Comparison of ENCODE assay signal across 14 mouse cellular contexts in genomic region chr15:12135368-12135767, GRCm38 (mm10). TPM values are rescaled to one million over a fixed set of nuclear protein-coding genes. Genes with fewer than 3 reads are reported as not detected.
DNase-seq lines count a peak whose midpoint lies in the region; ATAC-seq lines count a peak whose summit lies in the region.
"Had no signal": no experiment of that assay in that cellular context is flagged by ENCODE, and none has a peak within 500 bp of the region (broad histone marks: within the 10 kb centered on the region; RNA-seq: fewer than 3 reads in every experiment).

No protein-coding gene starts in this region.

- H3K9me3 ChIP-seq in intestine, embryonic 15.5 days, result no peaks in the 10 kb centered on the region
- no peaks in the 10 kb centered on the region for H3K9me3 ChIP-seq in midbrain, embryonic 16.5 days (replicated peaks; ENCODE audit: control insufficient read depth, low read length, poor library complexity, severe bottlenecking)
- H3K9me3 ChIP-seq: limb, embryonic 13.5 days; neural tube, embryonic 12.5 days had no signal

- 41% methylated on average over 3 of the region's 3 CpGs for WGBS in intestine, embryonic 15.5 days
- WGBS in midbrain, embryonic 16.5 days, result 70% methylated on average over 3 of the region's 3 CpGs

- peaks cover 9% of the 10 kb centered on the region for H3K36me3 ChIP-seq in intestine, embryonic 15.5 days
- peaks cover 5% of the 10 kb centered on the region for H3K36me3 ChIP-seq in midbrain, embryonic 16.5 days (ENCODE audit: control insufficient read depth, insufficient read depth, low read length)

- peak; percentile 66; the same call in 1 of the 2 replicates for ATAC-seq in intestine, embryonic 15.5 days
- ATAC-seq in midbrain, embryonic 16.5 days, result no peak

- H3K9ac ChIP-seq in intestine, embryonic 15.5 days, result no peak overlapping the region
- H3K9ac ChIP-seq in midbrain, embryonic 16.5 days (ENCODE audit: low read depth, low read length), result no peak overlapping the region
- H3K9ac ChIP-seq: limb, embryonic 13.5 days; neural tube, embryonic 12.5 days had no signal

- H3K4me2 ChIP-seq in intestine, embryonic 15.5 days (replicated peaks), result no peak overlapping the region
- H3K4me2 ChIP-seq in midbrain, embryonic 16.5 days (ENCODE audit: low read length), result no peak overlapping the region
- H3K4me2 ChIP-seq: limb, embryonic 13.5 days; midbrain, embryonic 11.5 days; neural tube, embryonic 12.5 days had no signal

- no peaks in the 10 kb centered on the region for H3K4me1 ChIP-seq in intestine, embryonic 15.5 days (replicated peaks)
- H3K4me1 ChIP-seq in midbrain, embryonic 16.5 days (ENCODE audit: control insufficient read depth, insufficient read depth, low read length), result no peaks in the 10 kb centered on the region
- H3K4me1 ChIP-seq: neural tube, embryonic 12.5 days had no signal

- no peak overlapping the region for H3K4me3 ChIP-seq in intestine, embryonic 15.5 days (replicated peaks)
- H3K4me3 ChIP-seq in midbrain, embryonic 16.5 days (ENCODE audit: low read depth, low read length), result no peak overlapping the region
- H3K4me3 ChIP-seq: limb, embryonic 13.5 days; neural tube, embryonic 12.5 days had no signal

- intact Hi-C loops in heart, postnatal 25 days (cut with DNase I), result no loop called here

- peak; percentile 9 for DNase-seq in adrenal gland, postnatal 14 days
- no peak for DNase-seq in adrenal gland, postnatal 4 days (ENCODE audit: low spot score in 2 of 2)
- DNase-seq in heart, adult 18-20 months, result peak; percentile 48 to 58
- no peak for DNase-seq in heart, postnatal 25 days (ENCODE audit: low spot score)
- peak; percentile 67 for DNase-seq in cerebellum, adult 9-10 months
- no peak for DNase-seq in B cell, adult 2 months
- DNase-seq: adrenal gland, adult 8-10 months; kidney, adult 8-10 months; lung, adult 2 months had no signal

- no peak overlapping the region for H3K27ac ChIP-seq in intestine, embryonic 15.5 days
- H3K27ac ChIP-seq in midbrain, embryonic 16.5 days (ENCODE audit: low read length), result no peak overlapping the region
- H3K27ac ChIP-seq: limb, embryonic 13.5 days; neural tube, embryonic 12.5 days had no signal

- no peaks in the 10 kb centered on the region for H3K27me3 ChIP-seq in intestine, embryonic 15.5 days (replicated peaks)
- H3K27me3 ChIP-seq in midbrain, embryonic 16.5 days (ENCODE audit: control insufficient read depth, insufficient read depth, low read depth, low read length), result no peaks in the 10 kb centered on the region
- H3K27me3 ChIP-seq: limb, embryonic 13.5 days; neural tube, embryonic 12.5 days had no signal

RNA-seq across cellular contexts. Expression of gene Zfr, which starts 17.7 kb away (rescaled TPM):
- 155 and 170 TPM in 2 replicates for total RNA-seq in adrenal gland, postnatal 14 days (2021)
- 100 to 1,000 TPM; 180 to 189 TPM for total RNA-seq in adrenal gland, postnatal 4 days (2021)
- total RNA-seq in heart, adult 18-20 months (2021), result 10 to 100 TPM; 66.4 to 81.2 TPM
- total RNA-seq in heart, postnatal 25 days (2021), result 10 to 100 TPM; 79.9 to 87.0 TPM
- polyA plus RNA-seq in intestine, embryonic 15.5 days (2015; fragmentation: Nextera tagmentation; extraction: Ambion mirVana), result 94.3 and 95.4 TPM in 2 replicates
- 161 and 169 TPM in 2 replicates for polyA plus RNA-seq in midbrain, embryonic 16.5 days (2015; fragmentation: Nextera tagmentation; extraction: Ambion mirVana)

Comparison
In these comparisons a context has a peak if more than half of its experiments do, and no peak if none do; other contexts are left out.
1. DNase-seq: peak in adrenal gland, postnatal 14 days (single experiment), heart, adult 18-20 months (2 of 2) and cerebellum, adult 9-10 months (single experiment); none in adrenal gland, postnatal 4 days (0 of 2), heart, postnatal 25 days (single experiment) and B cell, adult 2 months (0 of 2).